Mouse (Mus musculus) CH12.LX (cell line): ENCODE data around the gene Pin1. TPM values are rescaled to one million over a fixed set of nuclear protein-coding genes. Genes with fewer than 3 reads are reported as not detected.

ENCODE experiments used
- DNase-seq: peaks from one replicate; pipeline ENCODE4 v3.0.0-alpha.2; 2013; ENCODE audit errors: extremely low read depth
- H3K27ac ChIP-seq: 2 replicates; pipeline ENCODE4 v1.5.1; 2012; ENCODE audit warnings: low read depth, mild to moderate bottlenecking, control low read depth, moderate library complexity; ENCODE audit not compliant: insufficient read depth
- H3K27me3 ChIP-seq: replicated peaks from 2 replicates; pipeline ENCODE3; 2012; ENCODE audit warnings: inconsistent platforms
- H3K36me3 ChIP-seq, 2 experiments: replicated peaks in 1 of 2; 2 replicates each; pipeline versions ENCODE3 to v1.6.1; 2012; ENCODE audit warnings: inconsistent platforms in 1 of 2, low read length in 1 of 2, mild to moderate bottlenecking in 1 of 2, mixed read lengths in 1 of 2, moderate library complexity in 1 of 2; ENCODE audit not compliant: control insufficient read depth in 1 of 2, insufficient read depth in 1 of 2
- H3K4me1 ChIP-seq, 2 experiments: 2 replicates each; pipeline ENCODE4 v1.6.1; 2012; ENCODE audit warnings: inconsistent platforms in 1 of 2, moderate library complexity in 1 of 2; ENCODE audit not compliant: insufficient read depth in 2 of 2, control insufficient read depth in 1 of 2
- H3K4me2 ChIP-seq: 2 replicates; pipeline ENCODE4 v1.6.1; 2012; ENCODE audit warnings: low read depth, mild to moderate bottlenecking, control low read depth; ENCODE audit not compliant: poor library complexity, insufficient read depth, severe bottlenecking
- H3K4me3 ChIP-seq, 3 experiments: fragments of 150-350 bp in 1 of 3; sonication (generic) in 1 of 3; replicated peaks in 1 of 3; 2 replicates each; pipeline versions ENCODE3 to v1.5.1; 2011 to 2012; ENCODE audit warnings: low read depth in 2 of 3, low read length in 2 of 3, mild to moderate bottlenecking in 2 of 3, moderate library complexity in 2 of 3, control low read depth in 1 of 3, improper control_type of control experiment in 1 of 3, inconsistent platforms in 1 of 3, mixed read lengths in 1 of 3; ENCODE audit not compliant: poor library complexity in 1 of 3
- H3K79me2 ChIP-seq: replicated peaks from 2 replicates; pipeline ENCODE4 v1.6.1; 2012; ENCODE audit warnings: mild to moderate bottlenecking, moderate library complexity; ENCODE audit not compliant: control insufficient read depth, poor library complexity, insufficient read depth, severe bottlenecking; ENCODE audit errors: extremely low read depth
- H3K9ac ChIP-seq: 2 replicates; pipeline ENCODE4 v1.6.1; 2012; ENCODE audit warnings: low read depth, mild to moderate bottlenecking, control low read depth, moderate library complexity; ENCODE audit not compliant: insufficient read depth
- H3K9me3 ChIP-seq: replicated peaks from 2 replicates; pipeline ENCODE3; 2012; ENCODE audit warnings: low read length, inconsistent platforms, mixed read lengths
- CHD2 ChIP-seq: IDR thresholded peaks from 2 replicates; pipeline ENCODE4 v1.6.1; 2011; ENCODE audit warnings: low read length, improper control_type of control experiment
- E2F4 ChIP-seq: IDR thresholded peaks from 2 replicates; pipeline ENCODE4 v1.6.1; 2011; ENCODE audit warnings: low read depth, low read length, improper control_type of control experiment; ENCODE audit not compliant: insufficient replicate concordance
- GABPA ChIP-seq: IDR thresholded peaks from 2 replicates; pipeline ENCODE4 v1.6.1; 2012; ENCODE audit warnings: low read depth, low read length, improper control_type of control experiment, inconsistent platforms; ENCODE audit not compliant: insufficient replicate concordance
- IRF4 ChIP-seq: IDR thresholded peaks from 2 replicates; pipeline ENCODE4 v1.6.1; 2014; ENCODE audit warnings: low read depth, mild to moderate bottlenecking, inconsistent platforms, low read length, improper control_type of control experiment
- KAT2A ChIP-seq: IDR thresholded peaks from 2 replicates; pipeline ENCODE4 v1.6.1; 2012; ENCODE audit warnings: low read length, improper control_type of control experiment, inconsistent platforms; ENCODE audit not compliant: insufficient replicate concordance
- MAFK ChIP-seq: IDR thresholded peaks from 2 replicates; pipeline ENCODE4 v1.6.1; 2011; ENCODE audit warnings: low read length, improper control_type of control experiment; ENCODE audit not compliant: insufficient replicate concordance
- MAX ChIP-seq: IDR thresholded peaks from 2 replicates; pipeline ENCODE4 v1.6.1; 2011; ENCODE audit warnings: low read length, improper control_type of control experiment
- MAZ ChIP-seq: IDR thresholded peaks from 2 replicates; pipeline ENCODE4 v1.6.1; 2012; ENCODE audit warnings: low read depth, mild to moderate bottlenecking, inconsistent platforms, low read length, improper control_type of control experiment, moderate library complexity
- MYC ChIP-seq: IDR thresholded peaks from 2 replicates; pipeline ENCODE4 v1.6.1; 2011; ENCODE audit warnings: low read depth, mild to moderate bottlenecking, improper control_type of control experiment, low read length
- NRF1 ChIP-seq: IDR thresholded peaks from 2 replicates; pipeline ENCODE4 v1.6.1; 2014; ENCODE audit warnings: low read depth, mild to moderate bottlenecking, inconsistent platforms, low read length, improper control_type of control experiment, moderate library complexity
- PAX5 ChIP-seq: IDR thresholded peaks from 2 replicates; pipeline ENCODE4 v1.6.1; 2012; ENCODE audit warnings: low read length, inconsistent platforms, mixed read lengths
- POLR2A ChIP-seq: IDR thresholded peaks from 2 replicates; pipeline ENCODE4 v1.6.1; 2011; ENCODE audit warnings: low read depth, mild to moderate bottlenecking, improper control_type of control experiment, low read length
- POLR2AphosphoS2 ChIP-seq: IDR thresholded peaks from 2 replicates; pipeline ENCODE4 v1.6.1; 2011; ENCODE audit warnings: low read depth, low read length, improper control_type of control experiment
- RAD21 ChIP-seq: IDR thresholded peaks from 2 replicates; pipeline ENCODE4 v1.6.1; 2011; ENCODE audit warnings: low read depth, mild to moderate bottlenecking, low read length, improper control_type of control experiment, moderate library complexity
- TBP ChIP-seq: conservative IDR thresholded peaks from 2 replicates; pipeline ENCODE4 v1.6.1; 2011; ENCODE audit warnings: low read depth, low read length, improper control_type of control experiment
- UBTF ChIP-seq: IDR thresholded peaks from 2 replicates; pipeline ENCODE4 v1.6.1; 2012; ENCODE audit warnings: low read depth, mild to moderate bottlenecking, inconsistent platforms, low read length, improper control_type of control experiment, moderate library complexity
- USF2 ChIP-seq: conservative IDR thresholded peaks from 2 replicates; pipeline ENCODE4 v1.6.1; 2011; ENCODE audit warnings: low read depth, low read length, improper control_type of control experiment
- ZKSCAN1 ChIP-seq: IDR thresholded peaks from 2 replicates; pipeline ENCODE4 v1.6.1; 2012; ENCODE audit warnings: low read depth, inconsistent platforms, low read length, improper control_type of control experiment, borderline replicate concordance
- ZMIZ1 ChIP-seq: IDR thresholded peaks from 2 replicates; pipeline ENCODE4 v1.6.1; 2012; ENCODE audit warnings: low read depth, mild to moderate bottlenecking, inconsistent platforms, low read length, improper control_type of control experiment
- ZNF384 ChIP-seq: IDR thresholded peaks from 2 replicates; pipeline ENCODE4 v1.6.1; 2012; ENCODE audit warnings: low read depth, low read length, improper control_type of control experiment, inconsistent platforms
- dilution Hi-C: fragments of 300-500 bp; cut with MboI; formaldehyde crosslinking; loops from 2 replicates; pipeline ENCODE4 v1.14.3; 2020; ENCODE audit warnings: low sequenced_read_pairs; ENCODE audit not compliant: extremely low pct_unique_long_range_greater_than_20kb, extremely low pct_ligation_motif_present
- in situ Hi-C: fragments of 300-500 bp; cut with MboI; formaldehyde crosslinking; loops from 3 replicates; pipeline ENCODE4 v1.14.3; 2019; ENCODE audit warnings: low sequenced_read_pairs, low pct_ligation_motif_present, low pct_unique_long_range_greater_than_20kb, mixed read lengths
- polyA plus RNA-seq: library from polyadenylated mRNA; unstranded; fragments of >175 nt; gene quantifications from 2 replicates; pipeline ENCODE4 v1.2.1, GENCODE M21; 2012; ENCODE audit warnings: low read depth; ENCODE audit not compliant: insufficient read length
- total RNA-seq, 2 experiments: library from RNA; depleted of rRNA; stranded (reverse); fragments of 300-350 nt in 1 of 2; fragments of >200 nt in 1 of 2; gene quantifications; 2 replicates each; pipeline ENCODE4 v1.2.3; 2012 to 2014

Gene Pin1
- total and polyA plus RNA-seq, 3 experiments, result 37.0 to 48.6 (median 43.0) TPM

- no peak overlapping the region for H3K9ac ChIP-seq
- no peak overlapping the region for H3K4me3 ChIP-seq
- no peak for DNase-seq
- in situ Hi-C loops (no loop called here), dilution Hi-C loops (no loop called here)
- no peaks in the 10 kb centered on the region for H3K36me3 ChIP-seq
- no peak overlapping the region for H3K4me2 ChIP-seq
- H3K79me2 ChIP-seq, result no peaks in the 10 kb centered on the region
- H3K9me3 ChIP-seq, result no peaks in the 10 kb centered on the region
- H3K27ac ChIP-seq, result no peak overlapping the region
- TF ChIP-seq TBP, result no peak
- no peak for TF ChIP-seq USF2
- no peak for TF ChIP-seq POLR2A
- TF ChIP-seq UBTF, result no peak
- TF ChIP-seq MAFK, result no peak
- TF ChIP-seq RAD21, result no peak
- TF ChIP-seq PAX5, result no peak
- TF ChIP-seq GABPA, result no peak
- TF ChIP-seq NRF1, result no peak
- TF ChIP-seq CHD2, result no peak
- TF ChIP-seq MYC, result no peak
- no peak for TF ChIP-seq ZKSCAN1
- no peak for TF ChIP-seq ZNF384
- TF ChIP-seq IRF4, result no peak
- TF ChIP-seq POLR2AphosphoS2, result no peak
- TF ChIP-seq MAX, result no peak
- TF ChIP-seq ZMIZ1, result no peak
- TF ChIP-seq E2F4, result no peak
- TF ChIP-seq MAZ, result no peak
- TF ChIP-seq, all 38 proteins: peak for 0
- Histone ChIP-seq H3K4me1 (no peaks in the 10 kb centered on the region), H3K27me3 (no peaks in the 10 kb centered on the region)
These were observed 35.2 kb upstream of the Pin1 start for GRCm38 (mm10) chr9:20616685-20617084.

- Histone ChIP-seq H3K9ac (no peak overlapping the region), H3K9me3 (peaks cover 8% of the 10 kb centered on the region), H3K27me3 (no peaks in the 10 kb centered on the region), H3K79me2 (no peaks in the 10 kb centered on the region), H3K4me1 (peaks cover 3 to 20% of the 10 kb centered on the region in 2 experiments), H3K36me3 (no peaks in the 10 kb centered on the region), H3K4me2 (no peak overlapping the region), H3K4me3 (no peak overlapping the region), H3K27ac (no peak overlapping the region)
- no peak for DNase-seq
- in situ Hi-C loops (no loop called here), dilution Hi-C loops (no loop called here)
- TF ChIP-seq NRF1, result no peak
- TF ChIP-seq KAT2A, result no peak
- no peak for TF ChIP-seq E2F4
These were observed 20.6 kb upstream of the Pin1 start for GRCm38 (mm10) chr9:20631332-20631731.
